Mouse (Mus musculus): ENCODE measurements around the gene Ldb3. TPM values are rescaled to one million over a fixed set of nuclear protein-coding genes. Genes with fewer than 3 reads are reported as not detected.
A peak's percentile ranks its signal among the peaks of the same experiment; 100 is the strongest.

The Ldb3 gene
- total and polyA plus RNA-seq, 2 experiments from 2014 or later: 376 to 526 TPM

GRCm38 (mm10) chr14:34615625-34616024 is 27.1 kb upstream of the Ldb3 start:
- H3K9ac ChIP-seq (replicated peaks; ENCODE audit: low read depth, low read length): no peak overlapping the region
- no peak for DNase-seq (ENCODE audit: low spot score)
- H3K27me3 ChIP-seq (ENCODE audit: control insufficient read depth, insufficient read depth, low read length): 0 out of 2 replicates have a peak, but pooled peaks cover 6% of the 10 kb centered on the region
- H3K36me3 ChIP-seq (replicated peaks; ENCODE audit: control insufficient read depth, insufficient read depth, low read length): no peaks in the 10 kb centered on the region
- H3K27ac ChIP-seq (ENCODE audit: low read depth): no peak overlapping the region
- no peaks in the 10 kb centered on the region for H3K9me3 ChIP-seq (replicated peaks; ENCODE audit: control insufficient read depth, low read length)
- no peak for TF ChIP-seq EP300 (IDR thresholded peaks at IDR 0.05; ENCODE audit: low read depth)
- TF ChIP-seq CTCF (IDR thresholded peaks at IDR 0.05; ENCODE audit: low read depth): no peak
- 60% methylated on average over 4 of the region's 4 CpGs for WGBS
- no peak overlapping the region for H3K4me3 ChIP-seq (ENCODE audit: low read depth, low read length)
- no peaks in the 10 kb centered on the region for H3K4me1 ChIP-seq (ENCODE audit: control insufficient read depth, insufficient read depth)
- no peak overlapping the region for H3K4me2 ChIP-seq (ENCODE audit: low read depth, low read length)
- no peak for ATAC-seq (ENCODE audit: insufficient read depth, low read depth)

GRCm38 (mm10) chr14:34615082-34615481 is 26.6 kb upstream of the Ldb3 start:
- ATAC-seq (ENCODE audit: insufficient read depth, low read depth): no peak
- WGBS: 6% methylated on average over 13 of the region's 13 CpGs
- Histone ChIP-seq H3K36me3 (replicated peaks; ENCODE audit: control insufficient read depth, insufficient read depth, low read length) (no peaks in the 10 kb centered on the region), H3K4me2 (ENCODE audit: low read depth, low read length) (peak overlapping the region; percentile 57), H3K9me3 (replicated peaks; ENCODE audit: control insufficient read depth, low read length) (no peaks in the 10 kb centered on the region), H3K9ac (replicated peaks; ENCODE audit: low read depth, low read length) (peak overlapping the region; percentile 30; the same call in 1 of the 2 replicates), H3K27ac (ENCODE audit: low read depth) (no peak overlapping the region), H3K27me3 (ENCODE audit: control insufficient read depth, insufficient read depth, low read length) (0 out of 2 replicates have a peak, but pooled peaks cover 6% of the 10 kb centered on the region), H3K4me3 (ENCODE audit: low read depth, low read length) (peak overlapping the region; percentile 19), H3K4me1 (ENCODE audit: control insufficient read depth, insufficient read depth) (no peaks in the 10 kb centered on the region)
- no peak for DNase-seq (ENCODE audit: low spot score)
- TF ChIP-seq EP300 (IDR thresholded peaks at IDR 0.05; ENCODE audit: low read depth) (no peak), CTCF (IDR thresholded peaks at IDR 0.05; ENCODE audit: low read depth) (no peak)

- Histone ChIP-seq H3K4me3 (ENCODE audit: low read depth, low read length) (peak overlapping the region; percentile 19), H3K36me3 (replicated peaks; ENCODE audit: control insufficient read depth, insufficient read depth, low read length) (no peaks in the 10 kb centered on the region), H3K9ac (replicated peaks; ENCODE audit: low read depth, low read length) (peak overlapping the region; percentile 30; the same call in 1 of the 2 replicates), H3K9me3 (replicated peaks; ENCODE audit: control insufficient read depth, low read length) (no peaks in the 10 kb centered on the region), H3K27ac (ENCODE audit: low read depth) (no peak overlapping the region), H3K4me1 (ENCODE audit: control insufficient read depth, insufficient read depth) (no peaks in the 10 kb centered on the region), H3K27me3 (ENCODE audit: control insufficient read depth, insufficient read depth, low read length) (0 out of 2 replicates have a peak, but pooled peaks cover 6% of the 10 kb centered on the region), H3K4me2 (ENCODE audit: low read depth, low read length) (peak overlapping the region; percentile 57)
- whole genome bisulfite sequencing: 27% methylated on average over 15 of the region's 15 CpGs
- DNase-seq (ENCODE audit: low spot score) (no peak), ATAC-seq (ENCODE audit: insufficient read depth, low read depth) (no peak)
- TF ChIP-seq CTCF (IDR thresholded peaks at IDR 0.05; ENCODE audit: low read depth) (no peak), EP300 (IDR thresholded peaks at IDR 0.05; ENCODE audit: low read depth) (no peak)
These were observed 26.1 kb upstream of the Ldb3 start for GRCm38 (mm10) chr14:34614551-34614950.

- Histone ChIP-seq H3K4me1 (ENCODE audit: control insufficient read depth, insufficient read depth) (no peaks in the 10 kb centered on the region), H3K27me3 (ENCODE audit: control insufficient read depth, insufficient read depth, low read length) (0 out of 2 replicates have a peak, but pooled peaks cover 6% of the 10 kb centered on the region), H3K27ac (ENCODE audit: low read depth) (no peak overlapping the region), H3K4me2 (ENCODE audit: low read depth, low read length) (no peak overlapping the region), H3K36me3 (replicated peaks; ENCODE audit: control insufficient read depth, insufficient read depth, low read length) (no peaks in the 10 kb centered on the region), H3K4me3 (ENCODE audit: low read depth, low read length) (no peak overlapping the region), H3K9me3 (replicated peaks; ENCODE audit: control insufficient read depth, low read length) (no peaks in the 10 kb centered on the region), H3K9ac (replicated peaks; ENCODE audit: low read depth, low read length) (no peak overlapping the region)
- 25% methylated on average over 6 of the region's 6 CpGs for whole genome bisulfite sequencing
- no peak for TF ChIP-seq CTCF (IDR thresholded peaks at IDR 0.05; ENCODE audit: low read depth)
- peak; percentile 59; the same call in 1 of the 2 replicates for TF ChIP-seq EP300 (IDR thresholded peaks at IDR 0.05; ENCODE audit: low read depth)
- peak; percentile 65 for DNase-seq (ENCODE audit: low spot score)
- ATAC-seq (ENCODE audit: insufficient read depth, low read depth): peak; percentile 88
These were observed 25.0 kb upstream of the Ldb3 start for GRCm38 (mm10) chr14:34613523-34613922.

GRCm38 (mm10) chr14:34612222-34612621 is 23.7 kb upstream of the Ldb3 start:
- no peaks in the 10 kb centered on the region; the same call in 1 of the 2 replicates for H3K4me1 ChIP-seq (ENCODE audit: control insufficient read depth, insufficient read depth)
- H3K4me2 ChIP-seq (ENCODE audit: low read depth, low read length): no peak overlapping the region
- DNase-seq (ENCODE audit: low spot score) (no peak), ATAC-seq (ENCODE audit: insufficient read depth, low read depth) (no peak)
- no peak overlapping the region for H3K9ac ChIP-seq (replicated peaks; ENCODE audit: low read depth, low read length)
- no peaks in the 10 kb centered on the region for H3K36me3 ChIP-seq (replicated peaks; ENCODE audit: control insufficient read depth, insufficient read depth, low read length)
- no peaks in the 10 kb centered on the region for H3K9me3 ChIP-seq (replicated peaks; ENCODE audit: control insufficient read depth, low read length)
- H3K27ac ChIP-seq (ENCODE audit: low read depth): no peak overlapping the region
- WGBS: 60% methylated on average over 4 of the region's 4 CpGs
- H3K4me3 ChIP-seq (ENCODE audit: low read depth, low read length): no peak overlapping the region
- no peak for TF ChIP-seq EP300 (IDR thresholded peaks at IDR 0.05; ENCODE audit: low read depth)
- peak; percentile 34; the same call in 1 of the 2 replicates for TF ChIP-seq CTCF (IDR thresholded peaks at IDR 0.05; ENCODE audit: low read depth)
- H3K27me3 ChIP-seq (ENCODE audit: control insufficient read depth, insufficient read depth, low read length): 0 out of 2 replicates have a peak, but pooled peaks cover 6% of the 10 kb centered on the region

- H3K4me3 ChIP-seq (ENCODE audit: low read depth, low read length): no peak overlapping the region
- no peak overlapping the region for H3K4me2 ChIP-seq (ENCODE audit: low read depth, low read length)
- no peaks in the 10 kb centered on the region; the same call in 1 of the 2 replicates for H3K4me1 ChIP-seq (ENCODE audit: control insufficient read depth, insufficient read depth)
- no peaks in the 10 kb centered on the region for H3K9me3 ChIP-seq (replicated peaks; ENCODE audit: control insufficient read depth, low read length)
- H3K27me3 ChIP-seq (ENCODE audit: control insufficient read depth, insufficient read depth, low read length): 0 out of 2 replicates have a peak, but pooled peaks cover 6% of the 10 kb centered on the region
- ATAC-seq (ENCODE audit: insufficient read depth, low read depth): no peak
- no peaks in the 10 kb centered on the region for H3K36me3 ChIP-seq (replicated peaks; ENCODE audit: control insufficient read depth, insufficient read depth, low read length)
- no peak overlapping the region for H3K27ac ChIP-seq (ENCODE audit: low read depth)
- DNase-seq (ENCODE audit: low spot score): no peak
- no peak for TF ChIP-seq EP300 (IDR thresholded peaks at IDR 0.05; ENCODE audit: low read depth)
- no peak overlapping the region for H3K9ac ChIP-seq (replicated peaks; ENCODE audit: low read depth, low read length)
- WGBS: 88% methylated on average over 4 of the region's 4 CpGs
These were observed 23.1 kb upstream of the Ldb3 start for GRCm38 (mm10) chr14:34611591-34611990.
